Mouse (Mus musculus) embryonic facial prominence, embryonic 13.5 days (tissue): Measurements from ENCODE around the gene Kcna3. TPM values are rescaled to one million over a fixed set of nuclear protein-coding genes. Genes with fewer than 3 reads are reported as not detected.

Experiments
- ATAC-seq: fragments of 200-750 bp; cut with Nextera tagmentation; 2 replicates; pipeline ENCODE4 v1.8.0; 2017; ENCODE audit warnings: low read depth; ENCODE audit not compliant: insufficient number of reproducible peaks, insufficient read depth, low FRiP score, low TSS enrichment
- H3K27ac ChIP-seq: fragments of 300-500 bp; sonication (generic); 2 replicates; pipeline ENCODE4 v1.5.1; 2015; ENCODE audit warnings: moderate library complexity, mild to moderate bottlenecking, inconsistent platforms
- H3K27me3 ChIP-seq: fragments of 300-500 bp; sonication (generic); 2 replicates; pipeline ENCODE4 v1.6.1; 2015; ENCODE audit warnings: mild to moderate bottlenecking, inconsistent platforms
- H3K36me3 ChIP-seq: fragments of 300-500 bp; sonication (generic); 2 replicates; pipeline ENCODE4 v1.6.1; 2015; ENCODE audit warnings: mild to moderate bottlenecking, inconsistent platforms
- H3K4me1 ChIP-seq: fragments of 300-500 bp; sonication (generic); 2 replicates; pipeline ENCODE4 v1.6.1; 2015; ENCODE audit warnings: inconsistent platforms
- H3K4me2 ChIP-seq: fragments of 300-500 bp; sonication (generic); 2 replicates; pipeline ENCODE4 v1.6.1; 2015; ENCODE audit warnings: moderate library complexity, mild to moderate bottlenecking, inconsistent platforms
- H3K4me3 ChIP-seq: fragments of 300-500 bp; sonication (generic); 2 replicates; pipeline ENCODE4 v1.5.1; 2015; ENCODE audit warnings: mild to moderate bottlenecking, inconsistent platforms
- H3K9ac ChIP-seq: fragments of 300-500 bp; sonication (generic); 2 replicates; pipeline ENCODE4 v1.6.1; 2015; ENCODE audit warnings: mild to moderate bottlenecking, inconsistent platforms
- H3K9me3 ChIP-seq: fragments of 300-500 bp; sonication (generic); 2 replicates; pipeline ENCODE4 v1.6.1; 2016; ENCODE audit warnings: inconsistent platforms
- WGBS: fragments of 180-500 bp; shearing (Covaris S2); methylation state at CpG from one replicate; pipeline ENCODE4 v1.1.7; 2015; ENCODE audit warnings: mixed read lengths; 5-methylcytosine and 5-hydroxymethylcytosine counted together
- polyA plus RNA-seq: library from polyadenylated mRNA; unstranded; fragments of >200 nt; fragmentation: Nextera tagmentation; extraction: Ambion mirVana; gene quantifications from 2 replicates; pipeline ENCODE4 v1.2.1, GENCODE M21; 2015

The Kcna3 gene
- polyA plus RNA-seq, 1 experiment from 2014 or later: 1.1 TPM

DNA sequence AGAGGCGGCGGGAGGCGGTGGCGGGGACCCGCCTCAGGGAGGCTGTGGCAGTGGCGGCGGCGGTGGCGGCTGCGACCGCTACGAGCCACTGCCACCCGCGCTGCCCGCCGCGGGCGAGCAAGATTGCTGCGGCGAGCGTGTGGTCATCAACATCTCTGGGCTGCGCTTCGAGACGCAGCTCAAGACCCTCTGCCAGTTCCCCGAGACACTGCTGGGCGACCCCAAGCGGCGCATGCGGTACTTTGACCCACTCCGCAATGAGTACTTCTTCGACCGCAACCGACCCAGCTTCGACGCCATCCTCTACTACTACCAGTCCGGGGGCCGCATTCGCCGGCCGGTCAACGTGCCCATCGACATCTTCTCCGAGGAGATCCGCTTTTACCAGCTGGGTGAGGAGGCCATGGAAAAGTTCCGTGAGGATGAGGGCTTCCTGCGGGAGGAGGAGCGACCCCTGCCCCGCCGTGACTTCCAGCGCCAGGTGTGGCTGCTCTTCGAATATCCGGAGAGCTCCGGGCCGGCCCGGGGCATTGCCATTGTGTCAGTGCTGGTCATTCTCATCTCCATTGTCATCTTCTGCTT is 580 bp downstream of the Kcna3 start:
- Histone ChIP-seq H3K9me3 (no peaks in the 10 kb centered on the region), H3K27me3 (peaks cover 18% of the 10 kb centered on the region), H3K4me2 (peak overlapping the region; percentile 98), H3K4me3 (peak overlapping the region; percentile 62), H3K27ac (no peak overlapping the region), H3K36me3 (no peaks in the 10 kb centered on the region), H3K9ac (peak overlapping the region; percentile 80), H3K4me1 (peaks cover 14% of the 10 kb centered on the region)
- ATAC-seq: 0 out of 2 replicates have a peak, but pooled peaks have one; percentile 13
- 1% methylated on average over 55 of the region's 55 CpGs for WGBS

DNA sequence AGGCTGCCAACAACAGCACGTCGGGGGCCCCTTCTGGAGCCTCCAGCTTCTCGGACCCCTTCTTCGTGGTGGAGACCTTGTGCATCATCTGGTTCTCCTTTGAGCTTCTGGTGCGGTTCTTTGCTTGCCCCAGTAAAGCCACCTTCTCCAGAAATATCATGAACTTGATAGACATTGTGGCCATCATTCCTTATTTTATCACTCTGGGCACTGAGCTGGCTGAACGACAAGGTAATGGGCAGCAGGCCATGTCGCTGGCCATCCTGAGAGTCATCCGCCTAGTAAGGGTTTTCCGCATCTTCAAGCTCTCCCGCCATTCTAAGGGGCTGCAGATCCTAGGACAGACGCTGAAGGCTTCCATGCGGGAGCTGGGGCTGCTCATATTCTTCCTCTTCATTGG is 1.1 kb downstream of the Kcna3 start:
- peak overlapping the region; percentile 98 for H3K4me2 ChIP-seq
- H3K36me3 ChIP-seq: no peaks in the 10 kb centered on the region
- H3K4me3 ChIP-seq: peak overlapping the region; percentile 62
- H3K9me3 ChIP-seq: no peaks in the 10 kb centered on the region
- no peak for ATAC-seq
- 55% methylated on average over 12 of the region's 12 CpGs for WGBS
- peak overlapping the region; percentile 80; the same call in 1 of the 2 replicates for H3K9ac ChIP-seq
- H3K27ac ChIP-seq: no peak overlapping the region
- peaks cover 14% of the 10 kb centered on the region for H3K4me1 ChIP-seq
- peaks cover 18% of the 10 kb centered on the region for H3K27me3 ChIP-seq

DNA sequence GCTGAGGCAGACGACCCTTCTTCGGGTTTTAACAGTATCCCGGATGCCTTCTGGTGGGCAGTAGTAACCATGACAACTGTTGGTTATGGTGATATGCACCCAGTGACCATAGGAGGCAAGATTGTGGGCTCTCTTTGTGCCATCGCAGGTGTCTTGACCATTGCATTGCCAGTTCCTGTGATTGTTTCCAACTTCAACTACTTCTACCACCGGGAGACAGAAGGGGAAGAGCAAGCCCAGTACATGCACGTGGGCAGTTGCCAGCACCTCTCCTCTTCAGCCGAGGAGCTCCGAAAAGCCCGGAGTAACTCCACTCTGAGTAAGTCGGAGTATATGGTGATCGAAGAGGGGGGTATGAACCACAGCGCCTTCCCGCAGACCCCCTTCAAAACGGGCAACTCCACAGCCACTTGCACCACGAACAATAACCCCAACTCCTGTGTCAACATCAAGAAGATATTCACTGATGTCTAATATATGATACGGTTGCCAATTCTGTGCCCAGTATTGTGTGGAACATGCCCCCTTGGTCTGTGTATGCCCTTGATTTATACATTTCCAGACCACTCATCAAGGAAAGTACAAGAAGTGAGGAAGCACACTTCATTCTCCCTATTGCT is 1.7 kb downstream of the Kcna3 start:
- Histone ChIP-seq H3K27me3 (peaks cover 18% of the 10 kb centered on the region), H3K9ac (no peak overlapping the region), H3K9me3 (no peaks in the 10 kb centered on the region), H3K27ac (no peak overlapping the region), H3K4me2 (peak overlapping the region; percentile 98), H3K36me3 (no peaks in the 10 kb centered on the region), H3K4me1 (peaks cover 14% of the 10 kb centered on the region), H3K4me3 (0 out of 2 replicates have a peak overlapping the region, but pooled peaks have one; percentile 62)
- no peak for ATAC-seq
- WGBS: 86% methylated on average over 16 of the region's 16 CpGs

DNA sequence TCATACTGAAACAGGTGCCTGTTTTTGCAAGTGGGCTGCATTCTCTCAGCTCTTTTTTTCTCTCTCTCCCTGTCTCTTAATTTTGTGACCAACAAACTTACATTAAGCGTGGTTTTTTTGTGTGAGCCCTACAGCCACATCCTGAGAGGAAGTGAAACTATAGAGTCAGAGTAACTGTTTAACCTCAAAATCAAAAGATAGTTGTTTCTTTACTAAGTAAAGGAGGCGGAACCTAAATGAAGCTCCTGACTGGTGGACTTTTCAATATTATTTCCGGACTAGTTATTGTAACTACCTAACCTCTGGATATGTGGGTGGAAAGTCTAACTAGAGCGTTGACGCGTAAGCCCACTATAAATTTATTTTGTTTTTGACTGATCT is 2.2 kb downstream of the Kcna3 start:
- Histone ChIP-seq H3K27me3 (peaks cover 18% of the 10 kb centered on the region), H3K4me2 (no peak overlapping the region), H3K9ac (no peak overlapping the region), H3K4me3 (no peak overlapping the region), H3K36me3 (no peaks in the 10 kb centered on the region), H3K4me1 (peaks cover 14% of the 10 kb centered on the region), H3K9me3 (no peaks in the 10 kb centered on the region), H3K27ac (no peak overlapping the region)
- WGBS: 86% methylated on average over 6 of the region's 6 CpGs
- no peak for ATAC-seq

DNA sequence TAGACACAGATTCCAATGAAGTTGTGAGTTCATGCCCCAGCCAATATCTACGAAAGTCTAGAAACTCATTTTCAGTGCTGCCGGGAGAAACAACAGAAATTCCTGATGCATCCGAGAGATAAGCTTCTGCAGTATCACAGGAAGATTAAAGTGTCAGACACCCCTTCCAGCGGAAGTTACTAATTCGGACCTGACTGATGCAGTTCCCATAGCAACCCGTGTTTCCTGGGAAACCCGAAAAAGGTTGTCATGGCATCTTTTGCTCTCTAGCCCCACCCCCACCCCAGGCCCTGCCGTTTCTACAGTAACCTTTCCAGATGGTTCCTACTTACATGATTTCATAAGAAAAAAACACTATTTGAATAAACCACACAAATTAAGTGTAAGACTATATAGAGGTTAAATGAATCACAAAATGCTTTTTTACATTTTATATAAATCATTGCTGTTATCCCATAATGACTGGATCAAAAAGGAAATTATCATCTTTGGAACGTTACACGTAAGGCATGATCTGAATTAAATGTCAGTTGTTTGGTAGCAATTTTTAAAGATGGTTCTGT is 2.8 kb downstream of the Kcna3 start:
- no peaks in the 10 kb centered on the region for H3K36me3 ChIP-seq
- no peaks in the 10 kb centered on the region for H3K9me3 ChIP-seq
- H3K4me3 ChIP-seq: no peak overlapping the region
- no peak overlapping the region for H3K4me2 ChIP-seq
- H3K9ac ChIP-seq: no peak overlapping the region
- WGBS: 43% methylated on average over 10 of the region's 10 CpGs
- H3K27me3 ChIP-seq: peaks cover 18% of the 10 kb centered on the region
- no peak overlapping the region for H3K27ac ChIP-seq
- peaks cover 14% of the 10 kb centered on the region for H3K4me1 ChIP-seq
- no peak for ATAC-seq

DNA sequence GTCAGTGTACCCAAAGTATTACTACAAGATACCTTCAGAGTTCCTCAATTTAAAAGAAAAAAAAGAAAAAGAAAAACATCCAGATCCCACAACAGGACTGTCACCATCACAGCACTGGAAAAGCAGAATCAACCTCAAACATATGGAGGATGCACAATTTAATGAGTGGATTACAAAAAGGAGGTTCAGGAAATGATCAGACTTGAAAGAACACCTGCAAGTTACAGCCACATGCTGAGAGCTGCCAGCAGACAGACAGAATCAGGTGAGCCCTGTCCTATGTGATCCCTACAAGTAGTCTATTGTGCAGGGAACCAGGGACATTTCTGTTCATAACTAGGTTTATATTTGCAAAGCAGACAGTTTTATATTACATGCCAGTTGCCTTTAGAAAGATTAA is 3.3 kb downstream of the Kcna3 start:
- no peak overlapping the region for H3K9ac ChIP-seq
- no peak overlapping the region for H3K4me2 ChIP-seq
- no peak overlapping the region for H3K4me3 ChIP-seq
- peaks cover 14% of the 10 kb centered on the region for H3K4me1 ChIP-seq
- H3K36me3 ChIP-seq: no peaks in the 10 kb centered on the region
- H3K27ac ChIP-seq: no peak overlapping the region
- ATAC-seq: no peak
- peaks cover 18% of the 10 kb centered on the region for H3K27me3 ChIP-seq
- H3K9me3 ChIP-seq: no peaks in the 10 kb centered on the region

DNA sequence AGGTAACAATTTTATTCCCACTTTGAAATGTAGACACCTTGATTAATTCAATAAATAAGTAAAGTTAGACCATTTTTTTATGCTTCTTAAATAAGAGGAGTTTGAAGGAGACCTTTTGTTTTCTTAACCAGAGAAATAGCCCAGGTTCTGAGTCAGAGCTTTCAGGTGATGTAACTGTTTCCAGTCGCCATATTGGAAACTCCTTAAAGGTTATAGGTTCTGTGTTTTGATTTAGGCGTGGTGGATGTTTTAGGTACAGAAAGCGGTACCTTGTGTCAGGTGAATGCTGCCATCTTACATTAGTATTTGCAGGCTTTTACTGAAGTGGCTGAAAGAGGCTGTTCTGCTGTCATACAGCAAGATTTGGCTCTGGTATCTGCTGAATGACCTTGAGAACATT is 4.4 kb downstream of the Kcna3 start:
- peaks cover 18% of the 10 kb centered on the region for H3K27me3 ChIP-seq
- no peak overlapping the region for H3K4me3 ChIP-seq
- no peaks in the 10 kb centered on the region for H3K9me3 ChIP-seq
- no peak for ATAC-seq
- H3K9ac ChIP-seq: no peak overlapping the region
- WGBS: 89% methylated on average over 3 of the region's 3 CpGs
- H3K4me2 ChIP-seq: no peak overlapping the region
- no peak overlapping the region for H3K27ac ChIP-seq
- H3K4me1 ChIP-seq: peaks cover 14% of the 10 kb centered on the region
- H3K36me3 ChIP-seq: no peaks in the 10 kb centered on the region

DNA sequence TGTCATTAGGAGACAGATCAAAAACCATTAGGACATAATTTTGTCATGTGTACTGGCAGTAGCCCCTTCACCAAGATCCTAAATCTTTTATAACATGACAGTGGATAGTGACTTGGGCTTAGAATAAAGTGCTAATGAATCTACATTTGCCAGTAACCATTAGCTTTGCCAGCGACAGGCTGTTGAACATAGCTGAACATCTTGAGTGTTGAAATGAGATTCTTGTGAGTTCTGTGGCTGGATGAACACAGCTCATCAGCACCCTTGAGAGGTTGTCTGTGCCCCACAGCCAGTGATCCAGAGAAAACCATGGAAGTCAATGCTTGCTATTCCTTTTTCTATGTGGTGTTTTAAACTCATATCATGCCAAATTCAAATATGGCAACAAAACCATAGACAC is 5.7 kb downstream of the Kcna3 start:
- Histone ChIP-seq H3K27ac (no peak overlapping the region), H3K4me1 (peaks cover 12% of the 10 kb centered on the region), H3K27me3 (peaks cover 13% of the 10 kb centered on the region), H3K4me2 (no peak overlapping the region), H3K9me3 (no peaks in the 10 kb centered on the region), H3K36me3 (no peaks in the 10 kb centered on the region), H3K9ac (no peak overlapping the region), H3K4me3 (no peak overlapping the region)
- 80% methylated on average over 1 of the region's 1 CpGs for WGBS
- no peak for ATAC-seq

DNA sequence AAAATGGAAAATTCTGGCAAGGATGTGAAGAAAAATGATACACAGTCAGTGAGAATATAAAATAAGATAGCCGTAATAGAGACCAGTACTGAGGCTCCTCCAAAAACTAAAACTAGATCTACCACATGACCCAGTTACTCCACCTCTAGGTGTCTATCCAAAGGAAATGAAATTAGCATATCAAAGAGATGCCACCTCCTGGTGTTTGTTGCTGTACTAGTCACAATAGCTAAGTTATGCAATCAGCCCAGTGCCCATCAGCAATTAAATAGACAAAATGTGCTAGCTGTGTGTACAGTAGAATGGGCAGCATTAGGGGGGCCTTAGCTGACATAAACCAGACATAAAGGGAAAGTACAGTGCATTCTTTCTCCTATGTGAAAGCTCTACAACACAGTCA is 25.5 kb downstream of the Kcna3 start:
- Histone ChIP-seq H3K4me3 (no peak overlapping the region), H3K9ac (no peak overlapping the region), H3K4me1 (no peaks in the 10 kb centered on the region), H3K4me2 (no peak overlapping the region), H3K9me3 (no peaks in the 10 kb centered on the region), H3K27ac (no peak overlapping the region), H3K27me3 (no peaks in the 10 kb centered on the region), H3K36me3 (no peaks in the 10 kb centered on the region)
- WGBS: 81% methylated on average over 1 of the region's 1 CpGs
- ATAC-seq: no peak

DNA sequence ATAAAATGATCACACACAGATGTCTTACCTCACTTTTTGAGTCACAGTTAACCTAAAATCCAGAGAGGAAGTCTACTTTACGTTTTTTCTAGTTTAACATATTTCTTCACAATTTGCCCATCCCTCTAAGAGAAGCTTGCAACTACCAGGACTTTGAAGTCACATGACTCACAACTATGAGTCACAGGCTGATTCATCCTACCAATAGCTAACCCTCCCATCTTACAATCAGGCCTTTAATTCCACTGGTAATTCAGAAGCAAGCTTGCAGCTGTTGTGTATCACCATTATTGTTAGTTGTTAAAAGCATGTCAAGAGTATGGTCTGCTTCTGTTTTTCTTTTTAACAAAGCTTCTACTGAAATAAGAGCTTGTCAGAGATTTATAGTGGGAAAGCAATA is 26.8 kb downstream of the Kcna3 start:
- Histone ChIP-seq H3K4me2 (no peak overlapping the region), H3K4me3 (no peak overlapping the region), H3K27me3 (no peaks in the 10 kb centered on the region), H3K9ac (no peak overlapping the region), H3K4me1 (no peaks in the 10 kb centered on the region), H3K9me3 (no peaks in the 10 kb centered on the region), H3K36me3 (no peaks in the 10 kb centered on the region), H3K27ac (no peak overlapping the region)
- ATAC-seq: no peak
- 46% methylated on average over 1 of the region's 1 CpGs for WGBS

DNA sequence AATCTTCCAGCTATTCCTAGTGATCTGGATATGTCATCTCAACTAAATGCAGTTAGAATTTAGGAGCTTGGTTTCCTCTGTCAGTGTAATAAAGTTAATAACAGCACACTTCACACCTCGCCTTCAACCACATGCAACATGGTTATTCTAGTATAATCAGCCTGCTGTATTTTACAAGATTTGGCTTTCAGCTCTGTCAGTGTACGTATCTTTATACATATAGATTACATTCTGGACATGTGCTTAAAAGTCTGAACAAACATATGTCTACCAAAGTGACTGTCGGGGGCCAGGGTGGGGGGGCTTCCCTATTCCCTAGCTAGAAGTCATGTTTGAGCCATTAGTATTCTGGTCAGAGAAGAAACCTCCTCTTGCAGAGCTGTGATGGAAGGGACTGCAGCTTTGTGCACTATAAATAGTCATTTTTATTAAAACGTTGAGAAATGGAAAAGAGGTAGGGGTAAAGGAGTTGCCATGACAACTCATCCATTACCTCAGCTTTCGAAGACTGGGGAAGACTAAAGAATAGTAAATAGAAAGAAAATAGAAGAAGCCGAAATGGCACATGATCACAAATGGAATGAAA is 29.6 kb downstream of the Kcna3 start:
- H3K4me1 ChIP-seq: no peaks in the 10 kb centered on the region
- WGBS: 79% methylated on average over 6 of the region's 6 CpGs
- no peak overlapping the region for H3K9ac ChIP-seq
- no peak overlapping the region for H3K4me2 ChIP-seq
- no peak for ATAC-seq
- no peaks in the 10 kb centered on the region for H3K27me3 ChIP-seq
- H3K9me3 ChIP-seq: no peaks in the 10 kb centered on the region
- H3K36me3 ChIP-seq: no peaks in the 10 kb centered on the region
- no peak overlapping the region for H3K4me3 ChIP-seq
- H3K27ac ChIP-seq: no peak overlapping the region
